Comparison of ENCODE assay signal across 18 mouse cellular contexts in genomic region chr1:58617978-58618668, GRCm38 (mm10). TPM values are rescaled to one million over a fixed set of nuclear protein-coding genes. Genes with fewer than 3 reads are reported as not detected.
DNase-seq lines count a peak whose midpoint lies in the region; ATAC-seq lines count a peak whose summit lies in the region.
"Had no signal": no experiment of that assay in that cellular context is flagged by ENCODE, and none has a peak within 500 bp of the region (broad histone marks: within the 10 kb centered on the region; RNA-seq: fewer than 3 reads in every experiment).

No protein-coding gene starts in this region.

- H3K4me1 ChIP-seq in megakaryocyte, embryonic 14.5 days, result peaks cover 30% of the 10 kb centered on the region
- H3K4me1 ChIP-seq in midbrain, embryonic 10.5 days, result no peaks in the 10 kb centered on the region
- H3K4me1 ChIP-seq: embryonic facial prominence, embryonic 13.5 days; hindbrain, embryonic 12.5 days; liver, embryonic 13.5 days had no signal

- no peak for ATAC-seq in cerebellum, adult (ENCODE audit: insufficient number of reproducible peaks, low FRiP score, low TSS enrichment)
- ATAC-seq: activated CD4-positive, CD25-positive, alpha-beta regulatory T cell, adult 4 months; inflammation-experienced regulatory T-cells, adult 6 months; Patski had no signal

- peak overlapping the region; percentile 69 for H3K4me3 ChIP-seq in megakaryocyte, embryonic 14.5 days (replicated peaks)
- H3K4me3 ChIP-seq in midbrain, embryonic 10.5 days, result no peak overlapping the region
- H3K4me3 ChIP-seq: embryonic facial prominence, embryonic 13.5 days; hindbrain, embryonic 12.5 days; liver, embryonic 13.5 days had no signal

- no peaks in the 10 kb centered on the region for H3K27me3 ChIP-seq in megakaryocyte, embryonic 14.5 days (replicated peaks)
- H3K27me3 ChIP-seq in midbrain, embryonic 10.5 days (ENCODE audit: low read depth, poor library complexity, severe bottlenecking), result no peaks in the 10 kb centered on the region
- H3K27me3 ChIP-seq: embryonic facial prominence, embryonic 13.5 days; hindbrain, embryonic 12.5 days; liver, embryonic 13.5 days; Patski had no signal

- H3K27ac ChIP-seq in midbrain, embryonic 10.5 days (replicated peaks), result no peak overlapping the region
- H3K27ac ChIP-seq: embryonic facial prominence, embryonic 13.5 days; hindbrain, embryonic 12.5 days; liver, embryonic 13.5 days had no signal

- H3K36me3 ChIP-seq in megakaryocyte, embryonic 14.5 days (replicated peaks; ENCODE audit: low read length), result no peaks in the 10 kb centered on the region
- H3K36me3 ChIP-seq in midbrain, embryonic 10.5 days, result no peaks in the 10 kb centered on the region
- H3K36me3 ChIP-seq: embryonic facial prominence, embryonic 13.5 days; hindbrain, embryonic 12.5 days; liver, embryonic 13.5 days had no signal

- H3K9me3 ChIP-seq in megakaryocyte, embryonic 14.5 days, result peaks cover 4% of the 10 kb centered on the region; the same call in 1 of the 2 replicates
- H3K9me3 ChIP-seq in midbrain, embryonic 10.5 days (replicated peaks), result 0 out of 2 replicates have a peak, but pooled peaks cover 3% of the 10 kb centered on the region
- H3K9me3 ChIP-seq: embryonic facial prominence, embryonic 13.5 days; hindbrain, embryonic 12.5 days; liver, embryonic 13.5 days had no signal

- WGBS in midbrain, embryonic 10.5 days, result 84% methylated on average over 6 of the region's 6 CpGs

- peak; percentile 33 to 39 for DNase-seq in cerebellum, adult 18-20 months
- DNase-seq in A20 (ENCODE audit: low read depth, low spot score), result peak; percentile 45
- DNase-seq in c-Kit-positive CD71-negative TER-119-negative erythroid progenitor cells, embryonic 14.5 days (ENCODE audit: low read depth), result peak; percentile 29
- no peak for DNase-seq in left cerebral cortex, adult 8-10 months (ENCODE audit: low spot score in 2 of 2)
- no peak for DNase-seq in right cerebral cortex, adult 2 months (ENCODE audit: low spot score in 2 of 2)
- DNase-seq in midbrain, embryonic 10.5 days (ENCODE audit: low spot score), result no peak
- DNase-seq: adrenal gland, postnatal 25 days; gastrocnemius, postnatal 14 days; liver, embryonic 13.5 days; right cerebral cortex, postnatal 25 days; thymus, postnatal 36 days had no signal

RNA-seq across cellular contexts. Expression of gene Ndufb3, which starts 31.9 kb away (rescaled TPM):
- polyA plus RNA-seq in megakaryocyte, embryonic 14.5 days (2012; ENCODE audit: insufficient read depth, low replicate concordance), result 7.0 TPM in 1 of 2 replicates, not detected in the other
- 100 to 1,000 TPM in 2 of 4 experiments, 10 to 100 TPM in 2; 86.4 to 123 (median 101) TPM for total RNA-seq in left cerebral cortex, adult 8-10 months (2022)
- polyA plus RNA-seq in midbrain, embryonic 10.5 days (2016; fragmentation: Nextera tagmentation; extraction: Ambion mirVana), result 144 and 148 TPM in 2 replicates

RNA-seq across cellular contexts. Expression of gene Fam126b, which starts 32.0 kb away (rescaled TPM):
- 1.7 TPM in 1 of 2 replicates, not detected in the other for polyA plus RNA-seq in megakaryocyte, embryonic 14.5 days (2012; ENCODE audit: insufficient read depth, low replicate concordance)
- 100 to 1,000 TPM; 110 to 151 (median 133) TPM for total RNA-seq in left cerebral cortex, adult 8-10 months (2022)
- polyA plus RNA-seq in midbrain, embryonic 10.5 days (2016; fragmentation: Nextera tagmentation; extraction: Ambion mirVana), result 5.2 and 7.7 TPM in 2 replicates

Comparison
In these comparisons a context has a peak if more than half of its experiments do, and no peak if none do; other contexts are left out.
1. DNase-seq: peak in cerebellum, adult 18-20 months (2 of 2), A20 (single experiment) and c-Kit-positive CD71-negative TER-119-negative erythroid progenitor cells, embryonic 14.5 days (single experiment); none in left cerebral cortex, adult 8-10 months (0 of 2), right cerebral cortex, adult 2 months (0 of 2) and midbrain, embryonic 10.5 days (single experiment).
2. RNA of gene Ndufb3, which starts 31.9 kb away (polyA plus RNA-seq): 144 to 148 TPM in midbrain, embryonic 10.5 days; 7.0 TPM in megakaryocyte, embryonic 14.5 days; every median in the first group is over 10 times any median in the second.